8 mouse cellular contexts compared by ENCODE assay signal in the genomic region with DNA sequence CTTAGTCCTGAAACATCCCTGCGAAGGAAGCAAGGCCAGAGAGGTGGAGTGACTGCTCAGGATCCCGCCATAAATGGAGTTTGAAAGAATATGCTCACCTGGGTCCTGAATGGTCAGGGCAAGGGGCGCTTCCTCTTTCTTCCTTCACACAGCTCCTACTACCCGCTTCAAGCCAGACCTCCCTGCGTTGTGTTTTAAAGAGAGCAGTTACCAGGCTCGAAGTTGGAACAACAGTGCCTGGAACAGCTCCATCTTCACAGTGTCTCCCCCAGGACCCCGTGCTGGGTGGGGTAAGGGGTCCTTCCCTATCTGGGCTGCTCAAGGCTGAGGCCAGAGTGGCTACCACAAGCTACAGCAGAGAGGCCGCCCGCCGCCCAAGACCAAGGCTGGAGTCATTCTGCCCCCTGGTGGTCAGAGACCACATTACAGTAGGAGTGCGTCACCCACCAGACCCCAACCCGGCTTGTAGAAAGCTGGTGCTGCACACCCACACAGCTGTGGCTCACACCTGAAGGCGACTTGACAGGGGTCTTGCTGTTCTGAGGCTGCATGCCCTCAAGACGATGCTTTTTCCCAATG. TPM values are rescaled to one million over a fixed set of nuclear protein-coding genes. Genes with fewer than 3 reads are reported as not detected.
A peak's percentile ranks its signal among the peaks of the same experiment; 100 is the strongest.
DNase-seq lines count a peak whose midpoint lies in the region; ATAC-seq and TF ChIP-seq lines count a peak whose summit lies in the region.

No protein-coding gene starts in this region.

- H3K4me2 ChIP-seq in forebrain, embryonic 13.5 days, result no peak overlapping the region
- no peak overlapping the region for H3K4me2 ChIP-seq in lung, embryonic 16.5 days (ENCODE audit: low read depth, low read length)

- H3K9me3 ChIP-seq in forebrain, embryonic 13.5 days (replicated peaks), result 0 out of 2 replicates have a peak, but pooled peaks cover 2% of the 10 kb centered on the region
- H3K9me3 ChIP-seq in lung, embryonic 16.5 days (ENCODE audit: control insufficient read depth, low read length), result peaks cover 3% of the 10 kb centered on the region

- H3K36me3 ChIP-seq in forebrain, embryonic 13.5 days (ENCODE audit: poor library complexity, severe bottlenecking), result no peaks in the 10 kb centered on the region
- H3K36me3 ChIP-seq in lung, embryonic 16.5 days (ENCODE audit: control insufficient read depth, insufficient read depth, low read length), result no peaks in the 10 kb centered on the region

- no peak overlapping the region for H3K27ac ChIP-seq in forebrain, embryonic 13.5 days
- H3K27ac ChIP-seq in layer of hippocampus, adult 2 months, result no peak overlapping the region
- H3K27ac ChIP-seq in lung, embryonic 16.5 days (ENCODE audit: low read length), result no peak overlapping the region

- DNase-seq in CD8-positive naive resting alpha-beta T cell, adult 2 months (ENCODE audit: low read depth in 2 of 2, low spot score in 2 of 2), result peak; percentile 66 to 72
- DNase-seq in c-Kit-negative CD71-positive TER-119-positive erythroid progenitor cells, embryonic 14.5 days (ENCODE audit: low read depth, low spot score), result peak; percentile 25
- peak; percentile 87 to 94 for DNase-seq in heart, postnatal 14 days
- DNase-seq in layer of hippocampus, adult 2 months (ENCODE audit: low spot score in 2 of 2), result peak; percentile 64 to 91
- peak; percentile 80 for DNase-seq in ovary, postnatal 10 days (ENCODE audit: low spot score)
- DNase-seq in thymus, postnatal 10 days (ENCODE audit: low spot score in 2 of 2), result peak; percentile 64 to 89

- TF ChIP-seq CTCF in layer of hippocampus, adult 2 months (conservative IDR thresholded peaks at IDR 0.05), result peak; percentile 99

- H3K27me3 ChIP-seq in forebrain, embryonic 13.5 days, result peaks cover 57% of the 10 kb centered on the region
- no peaks in the 10 kb centered on the region; the same call in 1 of the 2 replicates for H3K27me3 ChIP-seq in lung, embryonic 16.5 days (ENCODE audit: control insufficient read depth, insufficient read depth, low read depth, low read length)

- intact Hi-C loops in heart, postnatal 14 days (cut with DNase I), result loop anchor here (1.0 to 2.0 kb wide), 2 partner anchors 312 to 371 kb away; a partner anchor contains a TSS

- 34% methylated on average over 14 of the region's 14 CpGs for WGBS in forebrain, embryonic 13.5 days
- 38% methylated on average over 14 of the region's 14 CpGs for WGBS in lung, embryonic 16.5 days

- peaks cover 29% of the 10 kb centered on the region for H3K4me1 ChIP-seq in forebrain, embryonic 13.5 days
- peaks cover 12% of the 10 kb centered on the region for H3K4me1 ChIP-seq in lung, embryonic 16.5 days (replicated peaks; ENCODE audit: control insufficient read depth, insufficient read depth, low read length)

- H3K9ac ChIP-seq in forebrain, embryonic 13.5 days, result no peak overlapping the region
- no peak overlapping the region for H3K9ac ChIP-seq in lung, embryonic 16.5 days (ENCODE audit: low read length)

- ATAC-seq in forebrain, embryonic 13.5 days, result peak; percentile 19; the same call in 1 of the 2 replicates
- ATAC-seq in lung, embryonic 16.5 days (ENCODE audit: low read depth), result peak; percentile 12; the same call in 1 of the 2 replicates

- H3K4me3 ChIP-seq in forebrain, embryonic 13.5 days, result no peak overlapping the region
- H3K4me3 ChIP-seq in layer of hippocampus, adult 2 months, result no peak overlapping the region
- H3K4me3 ChIP-seq in lung, embryonic 16.5 days (ENCODE audit: low read length), result no peak overlapping the region

RNA-seq across cellular contexts. Expression of a gene that starts 5.3 kb away (rescaled TPM):
- 140 and 149 TPM in 2 replicates for polyA plus RNA-seq in forebrain, embryonic 13.5 days (2015; fragmentation: Nextera tagmentation; extraction: Ambion mirVana)
- total RNA-seq in heart, postnatal 14 days (2021), result 10 to 100 TPM; 37.3 to 52.0 TPM
- total RNA-seq in layer of hippocampus, adult 2 months (2021), result 1 to 10 TPM; 2.5 to 6.7 TPM
- 434 and 478 TPM in 2 replicates for polyA plus RNA-seq in lung, embryonic 16.5 days (2015; fragmentation: Nextera tagmentation; extraction: Ambion mirVana)

RNA-seq across cellular contexts. Expression of a gene that starts 7.3 kb away (rescaled TPM):
- polyA plus RNA-seq in forebrain, embryonic 13.5 days (2015; fragmentation: Nextera tagmentation; extraction: Ambion mirVana), result 0.15 and 0.45 TPM in 2 replicates
- total RNA-seq in heart, postnatal 14 days (2021), result under 1 TPM; 0.15 to 0.69 TPM
- total RNA-seq in layer of hippocampus, adult 2 months (2021), result under 1 TPM; 0.29 to 0.54 TPM
- polyA plus RNA-seq in lung, embryonic 16.5 days (2015; fragmentation: Nextera tagmentation; extraction: Ambion mirVana), result 3.5 and 5.4 TPM in 2 replicates

RNA-seq across cellular contexts. Expression of a gene that starts 36.8 kb away (rescaled TPM):
- 0.55 TPM in 1 of 2 replicates, not detected in the other for polyA plus RNA-seq in forebrain, embryonic 13.5 days (2015; fragmentation: Nextera tagmentation; extraction: Ambion mirVana)
- not detected for total RNA-seq in heart, postnatal 14 days (2021)
- total RNA-seq in layer of hippocampus, adult 2 months (2021), result not detected
- 5.4 and 6.2 TPM in 2 replicates for polyA plus RNA-seq in lung, embryonic 16.5 days (2015; fragmentation: Nextera tagmentation; extraction: Ambion mirVana)

Comparison
In these comparisons a context has a peak if more than half of its experiments do, and no peak if none do; other contexts are left out.
1. DNase-seq: peak in every context shown above with its lines; median percentile 90 in heart, postnatal 14 days; 80 in ovary, postnatal 10 days; 78 in layer of hippocampus, adult 2 months; 76 in thymus, postnatal 10 days; 69 in CD8-positive naive resting alpha-beta T cell, adult 2 months; 25 in c-Kit-negative CD71-positive TER-119-positive erythroid progenitor cells, embryonic 14.5 days.
2. RNA of a gene that starts 5.3 kb away (total RNA-seq): 37.3 to 52.0 TPM in heart, postnatal 14 days; 2.5 to 6.7 TPM in layer of hippocampus, adult 2 months; every median in the first group is over 4 times any median in the second.